Mouse (Mus musculus) embryonic fibroblast, embryonic 13.5 days (primary cell): Measurements from ENCODE around the gene Smoc1.

Experiments
- CTCF ChIP-seq: IDR thresholded peaks from 2 replicates; pipeline ENCODE4 v1.5.1; 2011; ENCODE audit warnings: mild to moderate bottlenecking, control low read depth, low read length, moderate library complexity, borderline replicate concordance; ENCODE audit not compliant: insufficient read depth
- POLR2A ChIP-seq: IDR thresholded peaks from 2 replicates; pipeline ENCODE4 v1.6.1; 2011; ENCODE audit warnings: low read depth, mild to moderate bottlenecking, control low read depth, low read length, moderate library complexity

GRCm38 (mm10) chr12:81105721-81106633 lies 79.4 kb downstream of the Smoc1 start:
- TF ChIP-seq CTCF (no peak), POLR2A (no peak)
